Comparison of ENCODE assay signal across 15 mouse cellular contexts in the genomic region with DNA sequence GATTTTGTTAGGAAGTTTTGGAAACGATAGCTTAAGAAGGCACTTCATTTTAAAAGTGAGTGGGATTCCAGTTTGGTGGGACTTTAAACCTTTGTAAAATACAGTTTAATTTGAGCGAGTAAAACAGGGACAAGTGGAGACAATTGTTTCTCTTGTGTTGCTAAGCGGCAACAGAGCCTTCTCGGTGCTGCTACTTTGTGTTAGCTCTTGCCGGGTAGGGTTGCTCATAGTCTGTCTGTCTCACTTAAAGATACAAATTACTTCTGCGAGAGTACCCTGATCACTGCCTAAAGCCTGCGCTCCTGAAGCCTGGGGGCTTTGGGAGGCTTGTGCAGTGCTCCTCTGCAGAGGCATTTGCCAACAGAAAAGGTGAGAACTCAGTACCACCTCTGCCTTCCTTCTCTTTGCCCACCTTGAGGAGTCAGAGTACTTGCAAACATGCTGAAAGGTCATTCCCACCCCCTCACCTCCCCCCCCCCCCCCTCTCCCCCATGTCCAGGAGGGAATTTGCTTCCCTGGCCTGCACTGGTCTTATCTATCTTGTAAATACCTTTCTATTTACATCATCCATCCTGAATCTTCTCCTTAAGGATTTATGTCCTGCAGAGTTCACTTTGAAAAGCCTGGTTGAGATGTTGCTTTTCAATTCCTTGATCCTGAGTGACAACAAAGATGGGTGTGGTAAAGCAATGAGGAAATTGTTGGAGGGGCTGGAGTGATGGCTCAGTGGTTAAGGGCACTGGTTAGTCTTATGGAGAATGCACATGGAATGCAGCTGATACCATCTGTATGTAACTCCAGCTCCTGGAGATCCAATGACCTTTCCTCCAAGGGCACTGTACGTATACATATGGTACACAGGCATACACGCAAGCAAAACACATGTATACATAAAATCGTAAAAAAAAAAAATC. TPM values are rescaled to one million over a fixed set of nuclear protein-coding genes. Genes with fewer than 3 reads are reported as not detected.
DNase-seq lines count a peak whose midpoint lies in the region; ATAC-seq and TF ChIP-seq lines count a peak whose summit lies in the region.
"Had no signal": no experiment of that assay in that cellular context is flagged by ENCODE, and none has a peak within 500 bp of the region (broad histone marks: within the 10 kb centered on the region; RNA-seq: fewer than 3 reads in every experiment).

No protein-coding gene starts in this region.

- 0 out of 2 replicates have a peak, but pooled peaks have one; percentile 18 for ATAC-seq in heart, embryonic 15.5 days (replicated peaks; ENCODE audit: insufficient number of reproducible peaks, insufficient read depth, low FRiP score, low read depth)
- no peak for ATAC-seq in stomach, embryonic 14.5 days (ENCODE audit: insufficient number of reproducible peaks, insufficient read depth, low FRiP score, low read depth)
- ATAC-seq in stomach, postnatal 0 days (ENCODE audit: low FRiP score, low TSS enrichment): no peak
- ATAC-seq: hindbrain, postnatal 0 days; liver, embryonic 12.5 days had no signal

- TF ChIP-seq CTCF in stomach, postnatal 0 days (IDR thresholded peaks at IDR 0.05; ENCODE audit: low read depth): no peak
- no peak for TF ChIP-seq CTCF in thymus, adult 2 months (IDR thresholded peaks at IDR 0.05; ENCODE audit: borderline replicate concordance, control insufficient read depth, extremely low read depth, insufficient read depth, low read length, poor library complexity)

- no peak for TF ChIP-seq POLR2A in thymus, adult 2 months (IDR thresholded peaks at IDR 0.05; ENCODE audit: control insufficient read depth, extremely low read depth, insufficient read depth, low read length, poor library complexity)

- no peak for TF ChIP-seq EP300 in stomach, postnatal 0 days (optimal IDR thresholded peaks at IDR 0.05)

- H3K9ac ChIP-seq in heart, embryonic 15.5 days: no peak overlapping the region
- no peak overlapping the region for H3K9ac ChIP-seq in stomach, embryonic 14.5 days (replicated peaks; ENCODE audit: low read depth, low read length)
- no peak overlapping the region for H3K9ac ChIP-seq in stomach, postnatal 0 days (ENCODE audit: low read length)
- H3K9ac ChIP-seq: embryonic facial prominence, embryonic 13.5 days; liver, embryonic 12.5 days; lung, embryonic 15.5 days had no signal

- H3K4me2 ChIP-seq in heart, embryonic 15.5 days: no peak overlapping the region
- H3K4me2 ChIP-seq in stomach, embryonic 14.5 days (replicated peaks; ENCODE audit: low read depth, low read length): no peak overlapping the region
- H3K4me2 ChIP-seq in stomach, postnatal 0 days (replicated peaks; ENCODE audit: low read depth): no peak overlapping the region
- H3K4me2 ChIP-seq: embryonic facial prominence, embryonic 13.5 days; liver, embryonic 12.5 days; lung, embryonic 15.5 days had no signal

- H3K9me3 ChIP-seq in heart, embryonic 15.5 days (replicated peaks): no peaks in the 10 kb centered on the region
- no peaks in the 10 kb centered on the region for H3K9me3 ChIP-seq in stomach, embryonic 14.5 days (ENCODE audit: control insufficient read depth, low read depth, low read length)
- H3K9me3 ChIP-seq in stomach, postnatal 0 days (ENCODE audit: control insufficient read depth, low read length): no peaks in the 10 kb centered on the region
- H3K9me3 ChIP-seq: embryonic facial prominence, embryonic 13.5 days; liver, embryonic 12.5 days; lung, embryonic 15.5 days had no signal

- H3K36me3 ChIP-seq in heart, embryonic 15.5 days: no peaks in the 10 kb centered on the region
- H3K36me3 ChIP-seq in stomach, embryonic 14.5 days (ENCODE audit: control insufficient read depth, insufficient read depth, low read length): no peaks in the 10 kb centered on the region
- H3K36me3 ChIP-seq in stomach, postnatal 0 days (ENCODE audit: control insufficient read depth, insufficient read depth, low read length): no peaks in the 10 kb centered on the region
- H3K36me3 ChIP-seq in thymus, adult 2 months (ENCODE audit: control insufficient read depth, insufficient read depth, low read length): no peaks in the 10 kb centered on the region
- H3K36me3 ChIP-seq: embryonic facial prominence, embryonic 13.5 days; liver, embryonic 12.5 days; lung, embryonic 15.5 days had no signal

- no peaks in the 10 kb centered on the region for H3K27me3 ChIP-seq in heart, embryonic 15.5 days
- no peaks in the 10 kb centered on the region for H3K27me3 ChIP-seq in stomach, embryonic 14.5 days (ENCODE audit: control insufficient read depth, insufficient read depth, low read length)
- H3K27me3 ChIP-seq in stomach, postnatal 0 days (ENCODE audit: control insufficient read depth, insufficient read depth, low read length): no peaks in the 10 kb centered on the region
- no peaks in the 10 kb centered on the region for H3K27me3 ChIP-seq in thymus, adult 2 months (ENCODE audit: control insufficient read depth, insufficient read depth, low read length)
- H3K27me3 ChIP-seq: embryonic facial prominence, embryonic 13.5 days; liver, embryonic 12.5 days; lung, embryonic 15.5 days had no signal

- DNase-seq in heart, postnatal 25 days (ENCODE audit: low spot score): no peak
- DNase-seq in stomach, postnatal 0 days (ENCODE audit: low spot score): no peak
- peak; percentile 8 for DNase-seq in embryo, embryonic 9.5 days (ENCODE audit: extremely low spot score)
- no peak for DNase-seq in layer of hippocampus, adult 8-10 months (ENCODE audit: low spot score in 2 of 2)
- DNase-seq in thymus, adult 2 months: no peak
- DNase-seq: cerebellum, postnatal 14 days; kidney, postnatal 4 days; left cerebral cortex, postnatal 4 days; midbrain, embryonic 14.5 days had no signal

- H3K27ac ChIP-seq in heart, embryonic 15.5 days: peak overlapping the region; percentile 6; the same call in 1 of the 2 replicates
- H3K27ac ChIP-seq in stomach, embryonic 14.5 days (ENCODE audit: low read length): 0 out of 2 replicates have a peak overlapping the region, but pooled peaks have one; percentile 33
- no peak overlapping the region for H3K27ac ChIP-seq in stomach, postnatal 0 days (replicated peaks)
- no peak overlapping the region for H3K27ac ChIP-seq in thymus, adult 2 months (ENCODE audit: control insufficient read depth, insufficient read depth, low read length)
- H3K27ac ChIP-seq: embryonic facial prominence, embryonic 13.5 days; hindbrain, postnatal 0 days; liver, embryonic 12.5 days; lung, embryonic 15.5 days had no signal

- H3K4me3 ChIP-seq in heart, embryonic 15.5 days: no peak overlapping the region
- H3K4me3 ChIP-seq in stomach, embryonic 14.5 days (ENCODE audit: low read depth, low read length): no peak overlapping the region
- H3K4me3 ChIP-seq in stomach, postnatal 0 days (ENCODE audit: low read depth, low read length): no peak overlapping the region
- no peak overlapping the region for H3K4me3 ChIP-seq in thymus, adult 2 months (ENCODE audit: control insufficient read depth, insufficient read depth, low read length)
- H3K4me3 ChIP-seq: embryonic facial prominence, embryonic 13.5 days; liver, embryonic 12.5 days; lung, embryonic 15.5 days had no signal

- peaks cover 32% of the 10 kb centered on the region for H3K4me1 ChIP-seq in heart, embryonic 15.5 days (replicated peaks)
- H3K4me1 ChIP-seq in stomach, embryonic 14.5 days (ENCODE audit: control insufficient read depth, insufficient read depth, low read length): peaks cover 11% of the 10 kb centered on the region
- no peaks in the 10 kb centered on the region for H3K4me1 ChIP-seq in stomach, postnatal 0 days (replicated peaks; ENCODE audit: control insufficient read depth, insufficient read depth)
- H3K4me1 ChIP-seq in thymus, adult 2 months (replicated peaks; ENCODE audit: control insufficient read depth, insufficient read depth, low read length): no peaks in the 10 kb centered on the region

- intact Hi-C loops in heart, postnatal 25 days (cut with DNase I): no loop called here

- WGBS in heart, embryonic 15.5 days: 42% methylated on average over 10 of the region's 10 CpGs
- 39% methylated on average over 10 of the region's 10 CpGs for WGBS in stomach, embryonic 14.5 days
- 50% methylated on average over 10 of the region's 10 CpGs for WGBS in stomach, postnatal 0 days
- WGBS in thymus, adult 2 months: 95% methylated on average over 10 of the region's 10 CpGs

RNA-seq across cellular contexts. Expression of a gene that starts 13.0 kb away (rescaled TPM):
- 15.9 and 23.8 TPM in 2 replicates for polyA plus RNA-seq in heart, embryonic 15.5 days (2015; fragmentation: Nextera tagmentation; extraction: Ambion mirVana)
- total RNA-seq in heart, postnatal 25 days (2021): 10 to 100 TPM; 30.8 to 34.6 TPM
- polyA plus RNA-seq in stomach, embryonic 14.5 days (2014; fragmentation: Nextera tagmentation; extraction: Ambion mirVana): 39.4 and 60.7 TPM in 2 replicates
- polyA plus RNA-seq in stomach, postnatal 0 days (2015; fragmentation: Nextera tagmentation; extraction: Ambion mirVana): 31.9 and 33.9 TPM in 2 replicates
- 100 to 1,000 TPM in 1 of 4 experiments, 10 to 100 TPM in 3; 79.1 to 102 (median 92.1) TPM for total RNA-seq in layer of hippocampus, adult 8-10 months (2022)
- 17.8 and 18.1 TPM in 2 replicates for polyA plus RNA-seq in thymus, adult 2 months (2012; rRNA removed)

Comparison
In these comparisons a context has a peak if more than half of its experiments do, and no peak if none do; other contexts are left out.
1. H3K27ac ChIP-seq: peak in heart, embryonic 15.5 days (single experiment) and stomach, embryonic 14.5 days (single experiment); none in stomach, postnatal 0 days (single experiment) and thymus, adult 2 months (single experiment).